Mouse (Mus musculus) liver, postnatal 0 days (tissue): ENCODE results near the gene Ralgapa2.

ENCODE experiments used
- CTCF ChIP-seq: sonication (generic); IDR thresholded peaks from 2 replicates; pipeline ENCODE4 v1.5.1; 2016; ENCODE audit warnings: antibody characterized with exemption, low read depth
- EP300 ChIP-seq: IDR thresholded peaks from 2 replicates; pipeline ENCODE4 v1.6.1; 2016; ENCODE audit warnings: antibody characterized with exemption, low read depth, mild to moderate bottlenecking

DNA sequence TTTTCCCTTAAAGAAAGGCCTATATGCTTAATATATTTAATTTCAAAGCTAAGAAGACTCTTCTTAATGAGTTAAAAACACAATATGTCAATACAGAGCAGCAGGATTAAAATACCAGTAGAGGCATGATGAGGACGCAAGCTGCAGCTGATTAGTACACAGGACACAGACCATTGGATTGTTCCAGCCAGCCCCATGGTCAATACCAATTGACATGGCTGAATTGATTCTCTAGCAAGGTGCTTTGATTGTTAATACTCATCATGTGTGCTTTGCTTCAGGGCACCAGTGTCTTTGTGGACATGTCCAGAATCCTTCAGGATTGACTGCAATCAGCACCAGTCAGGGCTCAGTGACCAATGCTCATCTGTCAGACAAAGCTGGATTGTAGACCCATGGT, 185.5 kb downstream of the Ralgapa2 start:
- no peak for TF ChIP-seq CTCF
- no peak for TF ChIP-seq EP300
